Mouse (Mus musculus) intestine, embryonic 15.5 days (tissue): ENCODE results near the gene C1s1. TPM values are rescaled to one million over a fixed set of nuclear protein-coding genes. Genes with fewer than 3 reads are reported as not detected.
"Not testable (repeated sequence)": the region's sequence is repeated elsewhere in the genome, so short reads cannot be mapped to it uniquely, and the experiment has no call there.

Experiments used
- ATAC-seq: fragments of 200-750 bp; cut with Nextera tagmentation; 2 replicates; pipeline ENCODE4 v1.8.0; 2017; ENCODE audit warnings: moderate TSS enrichment, moderate library complexity
- H3K27ac ChIP-seq: fragments of 300-500 bp; sonication (generic); 2 replicates; pipeline ENCODE4 v1.5.1; 2015; ENCODE audit warnings: mild to moderate bottlenecking, inconsistent platforms
- H3K27me3 ChIP-seq: fragments of 300-500 bp; sonication (generic); replicated peaks from 2 replicates; pipeline ENCODE4 v1.6.1; 2015; ENCODE audit warnings: inconsistent platforms
- H3K36me3 ChIP-seq: fragments of 300-500 bp; sonication (generic); 2 replicates; pipeline ENCODE4 v1.6.1; 2015; ENCODE audit warnings: inconsistent platforms
- H3K4me1 ChIP-seq: fragments of 300-500 bp; sonication (generic); replicated peaks from 2 replicates; pipeline ENCODE4 v1.6.1; 2015; ENCODE audit warnings: inconsistent platforms
- H3K4me2 ChIP-seq: fragments of 300-500 bp; sonication (generic); replicated peaks from 2 replicates; pipeline ENCODE4 v1.6.1; 2015; ENCODE audit warnings: mild to moderate bottlenecking, inconsistent platforms
- H3K4me3 ChIP-seq: fragments of 300-500 bp; sonication (generic); replicated peaks from 2 replicates; pipeline ENCODE4 v1.5.1; 2015; ENCODE audit warnings: inconsistent platforms
- H3K9ac ChIP-seq: fragments of 300-500 bp; sonication (generic); 2 replicates; pipeline ENCODE4 v1.6.1; 2015; ENCODE audit warnings: inconsistent platforms
- H3K9me3 ChIP-seq: fragments of 300-500 bp; sonication (generic); 2 replicates; pipeline ENCODE4 v1.6.1; 2016; ENCODE audit warnings: inconsistent platforms
- WGBS: fragments of 180-500 bp; shearing (Covaris S2); methylation state at CpG from one replicate; pipeline ENCODE4 v1.1.7; 2015; 5-methylcytosine and 5-hydroxymethylcytosine counted together
- polyA plus RNA-seq: library from polyadenylated mRNA; unstranded; fragments of >200 nt; fragmentation: Nextera tagmentation; extraction: Ambion mirVana; gene quantifications from 2 replicates; pipeline ENCODE4 v1.2.1, GENCODE M21; 2015

The C1s1 gene
- polyA plus RNA-seq, 1 experiment from 2014 or later, result 5.8 TPM

- WGBS, result 72% methylated on average over 3 of the region's 3 CpGs
- Histone ChIP-seq H3K4me2 (no peak overlapping the region), H3K27me3 (no peaks in the 10 kb centered on the region), H3K9ac (no peak overlapping the region), H3K4me3 (no peak overlapping the region), H3K4me1 (no peaks in the 10 kb centered on the region), H3K36me3 (no peaks in the 10 kb centered on the region), H3K27ac (no peak overlapping the region), H3K9me3 (0 out of 2 replicates have a peak, but pooled peaks cover 2% of the 10 kb centered on the region)
- ATAC-seq, result peak; percentile 89
These were observed 6.9 kb upstream of the C1s1 start for GRCm38 (mm10) chr6:124549023-124549550.

GRCm38 (mm10) chr6:124547979-124548378, 5.8 kb upstream of the C1s1 start:
- ATAC-seq, H3K27ac ChIP-seq, H3K9me3 ChIP-seq, H3K36me3 ChIP-seq, H3K4me3 ChIP-seq, H3K27me3 ChIP-seq, H3K4me1 ChIP-seq, H3K4me2 ChIP-seq, H3K9ac ChIP-seq: not testable (repeated sequence)
- 96% methylated on average over 3 of the region's 3 CpGs for WGBS

GRCm38 (mm10) chr6:124545425-124545824, 3.3 kb upstream of the C1s1 start:
- Histone ChIP-seq H3K36me3 (no peaks in the 10 kb centered on the region), H3K9me3 (no peaks in the 10 kb centered on the region), H3K27ac (no peak overlapping the region), H3K4me3 (no peak overlapping the region), H3K9ac (no peak overlapping the region), H3K27me3 (no peaks in the 10 kb centered on the region), H3K4me1 (no peaks in the 10 kb centered on the region), H3K4me2 (no peak overlapping the region)
- WGBS, result 77% methylated on average over 2 of the region's 2 CpGs
- ATAC-seq, result no peak

GRCm38 (mm10) chr6:124544466-124544865, 2.3 kb upstream of the C1s1 start:
- WGBS, result 81% methylated on average over 6 of the region's 6 CpGs
- H3K36me3 ChIP-seq, result no peaks in the 10 kb centered on the region
- no peak overlapping the region for H3K27ac ChIP-seq
- H3K4me1 ChIP-seq, result no peaks in the 10 kb centered on the region
- no peak overlapping the region for H3K4me3 ChIP-seq
- ATAC-seq, result no peak
- H3K9me3 ChIP-seq, result no peaks in the 10 kb centered on the region
- H3K9ac ChIP-seq, result no peak overlapping the region
- H3K4me2 ChIP-seq, result no peak overlapping the region
- no peaks in the 10 kb centered on the region for H3K27me3 ChIP-seq

- not testable (repeated sequence) for H3K4me3 ChIP-seq, H3K4me1 ChIP-seq, H3K27me3 ChIP-seq, H3K36me3 ChIP-seq, H3K9ac ChIP-seq, H3K4me2 ChIP-seq, ATAC-seq, H3K27ac ChIP-seq, H3K9me3 ChIP-seq
- 86% methylated on average over 2 of the region's 2 CpGs for WGBS
These were observed 983 bp downstream of the C1s1 start for GRCm38 (mm10) chr6:124541176-124541575.

GRCm38 (mm10) chr6:124536125-124536829, 5.9 kb downstream of the C1s1 start:
- not testable (repeated sequence) for ATAC-seq, H3K9me3 ChIP-seq, H3K9ac ChIP-seq, H3K4me3 ChIP-seq, H3K27ac ChIP-seq, H3K4me2 ChIP-seq, H3K36me3 ChIP-seq, H3K4me1 ChIP-seq, H3K27me3 ChIP-seq
- WGBS, result 73% methylated on average over 8 of the region's 8 CpGs

GRCm38 (mm10) chr6:124531077-124531476, 11.1 kb downstream of the C1s1 start:
- Histone ChIP-seq H3K36me3 (no peaks in the 10 kb centered on the region), H3K9me3 (no peaks in the 10 kb centered on the region), H3K4me3 (no peak overlapping the region), H3K4me2 (no peak overlapping the region), H3K4me1 (no peaks in the 10 kb centered on the region), H3K27ac (no peak overlapping the region), H3K9ac (no peak overlapping the region), H3K27me3 (no peaks in the 10 kb centered on the region)
- WGBS, result 78% methylated on average over 8 of the region's 8 CpGs
- ATAC-seq, result peak; percentile 69

- WGBS, result 59% methylated on average over 3 of the region's 3 CpGs
These were observed 14.3 kb downstream of the C1s1 start for GRCm38 (mm10) chr6:124527881-124528280.

GRCm38 (mm10) chr6:124522082-124522481, 20.1 kb downstream of the C1s1 start:
- 73% methylated on average over 7 of the region's 7 CpGs for WGBS
- not testable (repeated sequence) for H3K4me2 ChIP-seq, H3K4me3 ChIP-seq, H3K4me1 ChIP-seq, H3K9ac ChIP-seq, H3K27ac ChIP-seq, H3K36me3 ChIP-seq, H3K9me3 ChIP-seq, ATAC-seq, H3K27me3 ChIP-seq

More at GRCm38 (mm10) chr6:124527881-124528280, 14.3 kb downstream of the C1s1 start:
- no peak overlapping the region for H3K4me2 ChIP-seq
- H3K36me3 ChIP-seq, result no peaks in the 10 kb centered on the region
- H3K4me3 ChIP-seq, result no peak overlapping the region
- H3K9me3 ChIP-seq, result no peaks in the 10 kb centered on the region
- H3K27me3 ChIP-seq, result no peaks in the 10 kb centered on the region
- H3K27ac ChIP-seq, result no peak overlapping the region
- no peak overlapping the region for H3K9ac ChIP-seq
- H3K4me1 ChIP-seq, result no peaks in the 10 kb centered on the region
- peak; percentile 91 for ATAC-seq

- H3K4me3 ChIP-seq, H3K4me2 ChIP-seq, H3K9ac ChIP-seq, H3K9me3 ChIP-seq, ATAC-seq, H3K27me3 ChIP-seq, H3K4me1 ChIP-seq, H3K36me3 ChIP-seq, H3K27ac ChIP-seq: not testable (repeated sequence)
- WGBS, result 93% methylated on average over 4 of the region's 4 CpGs
These were observed 24.4 kb downstream of the C1s1 start for GRCm38 (mm10) chr6:124517733-124518132.

- H3K27ac ChIP-seq, result no peak within 1 kb of the TSS
- H3K9ac ChIP-seq, result no peak within 1 kb of the TSS
- 6% methylated on average over 6 of the region's 6 CpGs for WGBS
- no peaks in the 10 kb centered on the region for H3K36me3 ChIP-seq
- peak within 1 kb of the TSS; percentile 54 for H3K4me2 ChIP-seq
- ATAC-seq, result peak; percentile 24; the same call in 1 of the 2 replicates
- H3K4me3 ChIP-seq, result 0 out of 2 replicates have a peak within 1 kb of the TSS, but pooled peaks have one; percentile 19
- H3K27me3 ChIP-seq, result no peaks in the 10 kb centered on the region
- H3K4me1 ChIP-seq, result peaks cover 2% of the 10 kb centered on the region; the same call in 1 of the 2 replicates
- H3K9me3 ChIP-seq, result no peaks in the 10 kb centered on the region
These were observed 29.8 kb downstream of the C1s1 start, which contains the start of gene C1ra for GRCm38 (mm10) chr6:124512355-124512836. C1ra (plus strand) TSS chr6:124512405.

GRCm38 (mm10) chr6:124511936-124512335, 30.2 kb downstream of the C1s1 start:
- Histone ChIP-seq H3K4me1 (peaks cover 2% of the 10 kb centered on the region; the same call in 1 of the 2 replicates), H3K9me3 (no peaks in the 10 kb centered on the region), H3K4me3 (no peak overlapping the region), H3K9ac (no peak overlapping the region), H3K27me3 (no peaks in the 10 kb centered on the region), H3K27ac (no peak overlapping the region), H3K4me2 (no peak overlapping the region), H3K36me3 (no peaks in the 10 kb centered on the region)
- 63% methylated on average over 6 of the region's 6 CpGs for WGBS
- peak; percentile 37; the same call in 1 of the 2 replicates for ATAC-seq

GRCm38 (mm10) chr6:124509192-124509591, 33.0 kb downstream of the C1s1 start:
- not testable (repeated sequence) for H3K4me1 ChIP-seq, ATAC-seq, H3K4me2 ChIP-seq, H3K9me3 ChIP-seq, H3K9ac ChIP-seq, H3K27ac ChIP-seq, H3K4me3 ChIP-seq, H3K27me3 ChIP-seq, H3K36me3 ChIP-seq
- WGBS, result 80% methylated on average over 5 of the region's 5 CpGs
